Mouse (Mus musculus) limb, embryonic 10.5 days (tissue): Measurements from ENCODE around the gene Abcb6. TPM values are rescaled to one million over a fixed set of nuclear protein-coding genes. Genes with fewer than 3 reads are reported as not detected.

Experiments
- DNase-seq: peaks from one replicate; pipeline ENCODE4 v3.0.0-alpha.2; 2017; ENCODE audit warnings: low spot score
- H3K27ac ChIP-seq: fragments of 300-500 bp; sonication (generic); 2 replicates; pipeline ENCODE4 v1.5.1; 2016; ENCODE audit warnings: mild to moderate bottlenecking
- H3K27me3 ChIP-seq: fragments of 300-500 bp; sonication (generic); 2 replicates; pipeline ENCODE4 v1.6.1; 2016; ENCODE audit warnings: low read depth, mild to moderate bottlenecking; ENCODE audit not compliant: poor library complexity, severe bottlenecking
- H3K36me3 ChIP-seq: fragments of 300-500 bp; sonication (generic); 2 replicates; pipeline ENCODE4 v1.6.1; 2016; ENCODE audit warnings: mild to moderate bottlenecking, moderate library complexity
- H3K4me1 ChIP-seq: fragments of 300-500 bp; sonication (generic); 2 replicates; pipeline ENCODE4 v1.6.1; 2016
- H3K4me3 ChIP-seq: fragments of 300-500 bp; sonication (generic); 2 replicates; pipeline ENCODE4 v1.5.1; 2016; ENCODE audit warnings: mild to moderate bottlenecking, moderate library complexity
- H3K9me3 ChIP-seq: fragments of 300-500 bp; sonication (generic); replicated peaks from 2 replicates; pipeline ENCODE4 v1.6.1; 2016; ENCODE audit warnings: mild to moderate bottlenecking
- WGBS: fragments of 180-500 bp; shearing (Covaris S2); methylation state at CpG from one replicate; pipeline ENCODE4 v1.1.7; 2016; 5-methylcytosine and 5-hydroxymethylcytosine counted together
- microRNA-seq: library from miRNA; unstranded; fragments of <30 nt; microRNA quantifications from one replicate; pipeline ENCODE4, GENCODE M21; 2017
- polyA plus RNA-seq: library from polyadenylated mRNA; unstranded; fragments of >200 nt; fragmentation: Nextera tagmentation; extraction: Ambion mirVana; gene quantifications from 2 replicates; pipeline ENCODE4 v1.2.1, GENCODE M21; 2016

Gene Abcb6
- polyA plus RNA-seq, 1 experiment from 2014 or later, result 38.0 TPM

- Histone ChIP-seq H3K4me3 (no peak overlapping the region), H3K27ac (no peak overlapping the region), H3K27me3 (no peaks in the 10 kb centered on the region), H3K36me3 (peaks cover 46% of the 10 kb centered on the region), H3K4me1 (peaks cover 10% of the 10 kb centered on the region), H3K9me3 (no peaks in the 10 kb centered on the region)
- no peak for DNase-seq
- WGBS, result 63% methylated on average over 6 of the region's 6 CpGs
Observed at GRCm38 (mm10) chr1:75136293-75136692, 43.9 kb downstream of the Abcb6 start.

GRCm38 (mm10) chr1:75133421-75134207 is 46.6 kb downstream of the Abcb6 start, which contains the start of gene Slc23a3:
Gene Slc23a3, minus strand, starts transcription at chr1:75133890.
- Histone ChIP-seq H3K36me3 (peaks cover 33% of the 10 kb centered on the region), H3K4me3 (no peak within 1 kb of the TSS), H3K27me3 (no peaks in the 10 kb centered on the region), H3K4me1 (no peaks in the 10 kb centered on the region), H3K9me3 (no peaks in the 10 kb centered on the region), H3K27ac (no peak within 1 kb of the TSS)
- DNase-seq, result no peak
- 68% methylated on average over 12 of the region's 12 CpGs for WGBS

GRCm38 (mm10) chr1:75128641-75129040 is 51.6 kb downstream of the Abcb6 start:
- Histone ChIP-seq H3K9me3 (no peaks in the 10 kb centered on the region), H3K36me3 (no peaks in the 10 kb centered on the region), H3K4me3 (no peak overlapping the region), H3K27me3 (no peaks in the 10 kb centered on the region), H3K27ac (no peak overlapping the region), H3K4me1 (peaks cover 12% of the 10 kb centered on the region)
- DNase-seq, result no peak
- WGBS, result 85% methylated on average over 3 of the region's 3 CpGs

- Histone ChIP-seq H3K27me3 (no peaks in the 10 kb centered on the region), H3K27ac (peak overlapping the region; percentile 94), H3K4me3 (peak overlapping the region; percentile 68), H3K4me1 (peaks cover 12% of the 10 kb centered on the region), H3K9me3 (no peaks in the 10 kb centered on the region), H3K36me3 (no peaks in the 10 kb centered on the region)
- no peak for DNase-seq
- WGBS, result 42% methylated on average over 5 of the region's 5 CpGs
Observed at GRCm38 (mm10) chr1:75125418-75125817, 54.8 kb downstream of the Abcb6 start.

- DNase-seq, result peak; percentile 97
- Histone ChIP-seq H3K4me1 (peaks cover 12% of the 10 kb centered on the region), H3K9me3 (no peaks in the 10 kb centered on the region), H3K4me3 (peak within 1 kb of the TSS; percentile 68), H3K36me3 (no peaks in the 10 kb centered on the region), H3K27ac (peak within 1 kb of the TSS; percentile 94), H3K27me3 (no peaks in the 10 kb centered on the region)
- 2% methylated on average over 56 of the region's 56 CpGs for WGBS
Observed at GRCm38 (mm10) chr1:75124346-75125321, 55.6 kb downstream of the Abcb6 start, which contains the start of gene Nhej1. Gene Nhej1, minus strand, starts transcription at chr1:75125200.

- H3K36me3 ChIP-seq, result no peaks in the 10 kb centered on the region
- no peaks in the 10 kb centered on the region for H3K9me3 ChIP-seq
- H3K4me1 ChIP-seq, result peaks cover 12% of the 10 kb centered on the region
- no peak overlapping the region for H3K4me3 ChIP-seq
- no peak for DNase-seq
- 81% methylated on average over 3 of the region's 3 CpGs for WGBS
- H3K27ac ChIP-seq, result no peak overlapping the region
- H3K27me3 ChIP-seq, result no peaks in the 10 kb centered on the region
Observed at GRCm38 (mm10) chr1:75122211-75122610, 58.0 kb downstream of the Abcb6 start.

Small RNAs within 50 kb of the gene (microRNA-seq; reads per million reads assigned to microRNA genes)
- not detected for gene Gm27943

Other genes starting within 250 kb of the Abcb6 start
- gene Cfap65, start 244.8 kb downstream of the Abcb6 start, polyA plus RNA-seq, result not detected in 2 replicates
- gene Ihh, start 228.7 kb downstream of the Abcb6 start, polyA plus RNA-seq, result 0.08 and 0.11 TPM in 2 replicates
- gene Nhej1, start 55.2 kb downstream of the Abcb6 start, polyA plus RNA-seq, result 13.1 and 13.3 TPM in 2 replicates
- 0.11 TPM in 1 of 2 replicates, not detected in the other for gene Slc23a3, start 46.5 kb downstream of the Abcb6 start, polyA plus RNA-seq
- 35.6 and 41.3 TPM in 2 replicates for gene Cnppd1, start 37.7 kb downstream of the Abcb6 start, polyA plus RNA-seq
- 31.5 and 35.3 TPM in 2 replicates for gene Retreg2, start 37.6 kb downstream of the Abcb6 start, polyA plus RNA-seq
- gene Zfand2b, start 11.7 kb downstream of the Abcb6 start, polyA plus RNA-seq, result 28.7 and 35.5 TPM in 2 replicates
- 22.0 and 24.8 TPM in 2 replicates for gene Ankzf1, start 11.8 kb upstream of the Abcb6 start, polyA plus RNA-seq
- 19.1 and 23.9 TPM in 2 replicates for gene Atg9a, start 11.8 kb upstream of the Abcb6 start, polyA plus RNA-seq
- gene Glb1l, start 30.4 kb upstream of the Abcb6 start, polyA plus RNA-seq, result 10.3 and 12.8 TPM in 2 replicates
- gene Stk16, start 30.4 kb upstream of the Abcb6 start, polyA plus RNA-seq, result 146 and 149 TPM in 2 replicates
- gene Tuba4a, start 39.5 kb upstream of the Abcb6 start, polyA plus RNA-seq, result 10.0 and 10.7 TPM in 2 replicates
- gene A630095N17Rik, start 51.7 kb upstream of the Abcb6 start, polyA plus RNA-seq, result not detected in 2 replicates
- 23.8 and 29.9 TPM in 2 replicates for gene Dnajb2, start 56.0 kb upstream of the Abcb6 start, polyA plus RNA-seq
- 0.11 and 0.13 TPM in 2 replicates for gene Ptprn, start 84.1 kb upstream of the Abcb6 start, polyA plus RNA-seq
- gene Resp18, start 98.0 kb upstream of the Abcb6 start, polyA plus RNA-seq, result not detected in 2 replicates
- 117 and 132 TPM in 2 replicates for gene Dnpep, start 137.6 kb upstream of the Abcb6 start, polyA plus RNA-seq
- gene Des, start 179.9 kb upstream of the Abcb6 start, polyA plus RNA-seq, result 6.2 and 7.8 TPM in 2 replicates
- 45.7 and 49.6 TPM in 2 replicates for gene Speg, start 194.9 kb upstream of the Abcb6 start, polyA plus RNA-seq